Mouse (Mus musculus) gastrocnemius, adult 2 months (tissue): ENCODE data around the gene Olfr320. TPM values are rescaled to one million over a fixed set of nuclear protein-coding genes. Genes with fewer than 3 reads are reported as not detected.
"Not testable (repeated sequence)": the region's sequence is repeated elsewhere in the genome, so short reads cannot be mapped to it uniquely, and the experiment has no call there.

Source experiments
- DNase-seq: peaks from one replicate; pipeline ENCODE4 v3.0.0; 2022
- H3K27ac ChIP-seq: fragments of 200-600 bp; 2 replicates; pipeline ENCODE4 v1.8.1; 2022; ENCODE audit warnings: mild to moderate bottlenecking
- H3K4me3 ChIP-seq: fragments of 200-600 bp; 2 replicates; pipeline ENCODE4 v1.8.1; 2022; ENCODE audit warnings: mild to moderate bottlenecking, moderate library complexity
- CTCF ChIP-seq: fragments of 200-600 bp; IDR thresholded peaks from 2 replicates; pipeline ENCODE4 v1.8.1; 2022; ENCODE audit warnings: antibody characterized with exemption, mild to moderate bottlenecking, moderate library complexity
- intact Hi-C: fragments of 180-260 bp; cut with DNase I; formaldehyde crosslinking; loops from one replicate; pipeline ENCODE4 v1.15.1; 2025
- total RNA-seq, 2 experiments: library from RNA; stranded (reverse); gene quantifications; 2 replicates each; pipeline ENCODE4 v1.2.3; 2021

Gene Olfr320
- total RNA-seq, 2 experiments from 2014 or later: not detected

DNA sequence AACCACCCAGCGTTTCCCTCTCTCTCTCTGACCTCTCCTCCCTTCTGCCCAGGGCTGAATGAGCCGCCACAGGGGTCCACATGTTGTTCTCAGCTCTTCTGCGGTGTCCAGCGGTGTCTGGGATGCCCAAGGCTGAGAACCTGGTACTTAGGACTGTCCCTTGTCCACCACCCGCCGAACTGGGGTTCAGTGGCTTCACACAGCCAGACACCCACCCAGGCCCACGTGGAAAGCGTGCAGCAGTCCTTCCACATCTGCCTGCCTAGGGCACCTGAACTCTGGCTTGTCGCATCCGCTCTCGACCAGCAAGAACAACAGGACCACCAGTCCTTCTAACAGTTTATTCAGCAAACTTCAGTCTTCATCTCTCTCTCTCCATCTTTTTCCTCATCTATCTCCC, 28.2 kb downstream of the Olfr320 start:
- DNase-seq: no peak
- intact Hi-C loops: no loop called here
- Histone ChIP-seq H3K27ac (no peak overlapping the region), H3K4me3 (no peak overlapping the region)
- TF ChIP-seq CTCF: no peak

DNA sequence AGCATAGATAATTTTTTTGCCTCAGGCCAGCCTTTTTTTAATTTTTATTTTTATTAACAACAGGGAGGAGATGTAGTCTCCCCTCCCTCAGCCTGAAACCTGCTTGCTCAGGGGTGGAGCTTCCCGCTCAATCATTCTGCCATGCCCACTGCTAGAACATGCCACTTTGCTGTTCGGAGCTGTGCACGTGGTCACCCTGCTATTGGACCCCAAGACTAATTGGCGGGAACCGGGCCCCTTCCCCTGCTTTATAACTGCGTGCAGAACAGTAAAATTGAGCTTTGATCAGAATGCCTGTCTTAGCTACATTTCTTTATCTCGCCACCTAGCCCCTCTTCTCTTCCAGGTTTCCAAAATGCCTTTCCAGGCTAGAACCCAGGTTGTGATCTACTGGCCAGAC, 36.8 kb downstream of the Olfr320 start:
- H3K27ac ChIP-seq, H3K4me3 ChIP-seq, DNase-seq, intact Hi-C loops: not testable (repeated sequence)

DNA sequence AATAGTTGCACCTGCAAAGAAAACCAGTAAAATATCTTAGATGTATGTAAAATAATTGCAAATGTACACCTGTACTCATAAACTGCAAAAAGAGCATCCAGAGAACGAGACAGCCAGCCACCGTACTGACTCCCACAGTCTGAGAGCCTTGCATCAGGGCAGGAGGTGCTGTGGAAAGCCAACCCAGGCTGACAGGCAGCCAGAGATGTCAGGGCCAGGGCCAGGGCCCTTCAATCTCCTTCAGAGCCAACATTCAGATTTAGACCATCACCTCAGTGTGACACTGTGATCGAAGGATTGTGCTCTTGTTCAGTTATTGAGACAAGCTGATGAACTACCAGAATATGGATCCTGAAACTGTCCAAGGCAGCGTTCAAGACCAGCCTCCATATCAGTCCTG, 38.8 kb downstream of the Olfr320 start:
- H3K4me3 ChIP-seq: no peak overlapping the region
- intact Hi-C loops: no loop called here
- no peak for TF ChIP-seq CTCF
- no peak overlapping the region for H3K27ac ChIP-seq
- no peak for DNase-seq

DNA sequence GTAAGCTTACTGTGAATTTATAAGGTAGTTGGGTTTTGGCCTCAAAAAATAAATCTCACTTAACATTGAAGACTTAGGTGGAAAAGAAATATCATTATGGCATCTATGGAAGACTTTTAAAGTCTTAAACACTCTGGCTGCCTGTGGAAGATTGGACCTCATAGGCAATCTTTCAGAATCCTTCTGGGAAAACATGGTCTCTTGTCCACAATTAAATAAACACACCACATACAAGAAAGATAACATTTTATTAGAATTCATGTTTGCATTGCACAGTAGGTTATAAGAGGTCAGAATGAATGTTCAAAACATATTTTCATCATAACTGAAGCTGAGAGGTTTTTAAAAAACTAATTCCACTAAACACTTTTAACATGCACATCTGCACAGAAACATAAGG, 43.0 kb downstream of the Olfr320 start, which contains the start of gene Olfr318:
Gene Olfr318, minus strand, starts transcription at position 101 of the 400 bp plus-strand sequence.
- Histone ChIP-seq H3K4me3 (no peak within 1 kb of the TSS), H3K27ac (no peak within 1 kb of the TSS)
- no peak for DNase-seq
- intact Hi-C loops: no loop called here
- no peak for TF ChIP-seq CTCF

DNA sequence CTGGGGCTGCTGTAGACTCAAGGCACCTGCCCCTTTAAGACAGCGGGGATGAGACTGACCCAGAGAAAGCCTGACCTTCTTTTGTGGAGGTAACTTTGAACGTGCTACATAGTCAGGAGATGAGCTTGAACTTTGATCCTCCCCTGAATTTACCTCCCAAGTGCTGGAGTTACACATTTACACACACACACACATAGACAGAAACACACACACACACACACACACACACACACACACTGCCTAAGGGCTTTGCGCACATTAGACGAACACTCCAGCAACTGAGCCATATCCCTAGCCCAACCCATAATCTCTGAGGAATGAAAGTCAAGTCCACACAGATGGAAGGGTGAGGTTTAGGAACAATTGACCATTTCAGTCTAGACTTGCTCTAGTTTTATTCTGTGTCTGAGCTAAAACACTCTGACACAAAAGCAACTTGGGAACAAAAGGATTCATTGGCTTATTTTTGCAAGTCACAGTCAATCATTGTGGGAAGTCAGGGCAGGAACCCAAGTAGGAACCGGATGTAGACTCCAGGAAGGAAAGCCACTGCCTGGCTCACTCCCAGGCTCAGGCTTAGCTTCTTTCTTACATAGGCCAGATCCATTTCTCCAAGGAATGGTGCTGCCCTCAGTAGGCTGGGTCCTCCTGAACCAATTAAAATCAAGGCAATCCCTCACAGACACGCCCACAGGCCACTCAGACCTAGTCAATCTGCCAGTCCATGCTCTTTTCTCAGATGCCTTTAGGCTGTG, 47.2 kb downstream of the Olfr320 start:
- H3K4me3 ChIP-seq, H3K27ac ChIP-seq, intact Hi-C loops, DNase-seq: not testable (repeated sequence)

DNA sequence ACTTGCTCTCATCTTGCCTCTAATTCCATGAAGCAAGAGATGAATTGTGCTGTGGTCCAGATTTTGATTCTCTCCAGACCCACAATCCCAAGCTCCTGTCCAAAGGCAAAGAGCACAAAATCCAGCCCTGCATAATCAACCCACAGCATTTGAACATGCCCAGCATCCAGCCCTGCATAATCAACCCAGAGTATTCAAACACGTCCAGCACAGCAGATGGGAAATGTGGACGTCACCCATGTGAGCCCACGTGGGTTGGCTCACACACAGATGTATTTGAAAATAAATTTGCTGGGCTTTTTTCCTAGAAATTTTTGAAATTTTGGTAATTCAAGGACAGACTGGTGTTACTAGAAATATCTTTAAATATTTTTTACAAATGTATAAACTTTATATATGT, 52.5 kb downstream of the Olfr320 start:
- TF ChIP-seq CTCF: no peak
- intact Hi-C loops: no loop called here
- H3K4me3 ChIP-seq: no peak overlapping the region
- no peak for DNase-seq
- H3K27ac ChIP-seq: no peak overlapping the region

Other genes starting within 250 kb of the Olfr320 start
- gene Gm12253, start 248.5 kb upstream of the Olfr320 start, total RNA-seq: not detected
- gene Lypd9, start 228.2 kb upstream of the Olfr320 start, total RNA-seq: not detected
- gene Olfr30, start 218.8 kb upstream of the Olfr320 start, total RNA-seq: not detected
- gene Olfr332, start 188.5 kb upstream of the Olfr320 start, total RNA-seq: not detected
- not detected for gene Olfr331, start 178.5 kb upstream of the Olfr320 start, total RNA-seq
- gene Olfr330, start 146.3 kb upstream of the Olfr320 start, total RNA-seq: not detected
- gene Olfr329-ps, start 134.7 kb upstream of the Olfr320 start, total RNA-seq: not detected
- not detected for gene Olfr328, start 125.5 kb upstream of the Olfr320 start, total RNA-seq
- not detected for gene Olfr224, start 110.5 kb upstream of the Olfr320 start, total RNA-seq
- not detected for gene Olfr325, start 103.4 kb upstream of the Olfr320 start, total RNA-seq
- not detected for gene Olfr324, start 86.0 kb upstream of the Olfr320 start, total RNA-seq
- under 1 TPM in 1 of 2 experiments, not detected in 1; 0.22 TPM for gene 2210407C18Rik, start 65.0 kb upstream of the Olfr320 start, total RNA-seq
- gene Olfr323, start 50.6 kb upstream of the Olfr320 start, total RNA-seq: not detected
- gene Trim58, start 40.6 kb upstream of the Olfr320 start, total RNA-seq: not detected
- not detected for gene Olfr322, start 22.3 kb upstream of the Olfr320 start, total RNA-seq
- not detected for gene Olfr319, start 18.1 kb downstream of the Olfr320 start, total RNA-seq
- not detected for gene Olfr318, start 42.9 kb downstream of the Olfr320 start, total RNA-seq
- not detected for gene Olfr317, start 58.1 kb downstream of the Olfr320 start, total RNA-seq
- gene Olfr316, start 71.6 kb downstream of the Olfr320 start, total RNA-seq: not detected
- not detected for gene Olfr315, start 92.1 kb downstream of the Olfr320 start, total RNA-seq
- gene Olfr314, start 101.9 kb downstream of the Olfr320 start, total RNA-seq: not detected
- not detected for gene Fam183b, start 120.9 kb downstream of the Olfr320 start, total RNA-seq
- gene Olfr313, start 133.9 kb downstream of the Olfr320 start, total RNA-seq: not detected
- gene Olfr312, start 148.1 kb downstream of the Olfr320 start, total RNA-seq: not detected
- not detected for gene Olfr311, start 158.2 kb downstream of the Olfr320 start, total RNA-seq
- gene Gm12258, start 166.1 kb downstream of the Olfr320 start, total RNA-seq: 1 to 10 TPM in 1 of 2 experiments, under 1 TPM in 1; 0.89 to 1.1 TPM
- gene 2810021J22Rik, start 186.1 kb downstream of the Olfr320 start, total RNA-seq: 1 to 10 TPM in 1 of 2 experiments, under 1 TPM in 1; 0.69 to 1.3 TPM
- gene Zfp39, start 223.1 kb downstream of the Olfr320 start, total RNA-seq: 1 to 10 TPM; 3.1 to 3.3 TPM
- gene Btnl10, start 236.8 kb downstream of the Olfr320 start, total RNA-seq: not detected